Mouse (Mus musculus) spleen, adult 18-20 months (tissue): ENCODE measurements at regions not wholly inside any gene's neighbourhood (a gene's known extent, or its start where the extent isn't known, plus 50 kb on each side); places are given as distances from the start of the nearest gene placed in this dataset.

Source experiments
- DNase-seq, 2 experiments: peaks; one replicate each; pipeline ENCODE4 v3.0.0; 2022; ENCODE audit warnings: mixed read lengths in 2 of 2

DNA sequence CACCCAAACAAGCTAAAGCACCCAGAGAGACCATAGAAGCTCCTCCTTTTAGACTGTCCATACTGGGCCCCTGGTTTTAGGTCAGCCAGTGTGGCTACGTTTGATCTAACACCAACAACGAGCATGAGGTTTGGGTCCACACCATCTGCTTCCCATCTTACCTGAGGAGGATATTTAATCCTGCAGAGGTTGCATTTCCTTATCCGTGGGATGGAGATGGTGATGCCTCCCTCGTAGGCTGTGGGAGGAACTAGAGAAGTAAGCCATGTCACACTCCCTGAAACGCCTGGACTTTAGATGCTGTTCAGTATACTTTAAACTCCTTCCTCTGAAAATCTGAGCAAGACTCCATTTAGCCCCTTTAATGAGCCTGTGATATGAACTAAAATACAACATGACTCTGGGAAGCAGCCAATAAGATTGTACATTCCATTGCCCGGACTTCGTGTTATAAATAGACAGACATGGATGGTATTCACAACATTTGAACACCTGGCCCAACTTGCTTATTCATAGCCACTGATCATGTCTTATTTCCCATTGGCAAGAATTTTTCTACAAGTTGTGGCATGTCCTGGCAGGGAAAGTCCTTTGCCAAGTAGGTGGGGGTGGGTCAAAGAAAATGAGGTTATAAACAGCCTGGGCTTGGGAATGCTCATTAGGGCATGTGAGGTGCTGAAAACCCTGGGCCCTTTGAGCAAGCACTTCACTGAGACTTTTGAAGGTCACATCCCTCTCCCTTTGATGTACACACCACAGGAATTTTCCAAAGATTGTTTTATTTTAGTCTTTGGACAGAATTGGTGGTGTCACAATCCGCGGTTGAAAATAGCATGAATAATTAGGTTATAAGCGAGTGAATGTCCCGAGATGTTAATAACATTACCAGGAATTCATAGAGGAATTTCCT lies 89.7 kb upstream of the Pgrmc2 start:
- DNase-seq: no peak

DNA sequence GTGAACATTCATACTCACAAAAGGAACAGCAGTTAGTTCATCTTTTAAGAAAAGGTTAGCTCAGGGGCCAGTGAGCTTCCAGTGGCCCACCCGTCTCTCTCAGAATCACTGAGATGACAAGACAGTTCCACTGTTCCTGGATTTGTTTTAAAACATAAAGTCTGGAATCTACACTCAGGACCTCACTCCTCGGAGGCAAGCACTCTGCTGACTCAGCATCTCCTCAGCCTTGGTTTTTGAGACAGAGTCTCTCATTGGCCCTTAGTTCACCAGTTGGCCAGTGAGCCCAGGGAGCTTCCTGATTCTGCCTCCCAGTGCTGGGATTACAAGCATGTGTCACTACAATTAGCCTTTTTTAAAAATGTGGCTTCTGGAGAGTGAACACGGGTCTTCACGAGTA lies 88.9 kb upstream of the Pgrmc2 start:
- no peak for DNase-seq

DNA sequence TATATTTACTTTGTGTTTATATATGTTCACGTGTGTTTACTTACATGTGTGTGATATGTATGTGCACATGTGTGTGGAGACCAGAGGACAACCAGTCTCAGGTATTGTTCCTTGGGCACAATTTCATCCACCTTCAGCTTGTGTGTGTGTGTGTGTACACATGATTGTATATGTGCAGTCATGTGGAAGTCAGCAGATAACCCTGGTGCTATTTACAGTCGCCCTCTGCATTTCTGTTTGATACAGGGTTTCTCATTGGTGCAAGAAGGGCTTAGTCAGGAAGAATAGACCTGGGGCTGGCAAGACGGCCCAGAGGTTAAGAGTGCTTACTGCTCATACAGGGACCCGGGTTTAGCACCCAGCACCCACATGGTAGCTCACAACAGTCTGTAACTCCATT lies 88.5 kb upstream of the Pgrmc2 start:
- DNase-seq: no peak

DNA sequence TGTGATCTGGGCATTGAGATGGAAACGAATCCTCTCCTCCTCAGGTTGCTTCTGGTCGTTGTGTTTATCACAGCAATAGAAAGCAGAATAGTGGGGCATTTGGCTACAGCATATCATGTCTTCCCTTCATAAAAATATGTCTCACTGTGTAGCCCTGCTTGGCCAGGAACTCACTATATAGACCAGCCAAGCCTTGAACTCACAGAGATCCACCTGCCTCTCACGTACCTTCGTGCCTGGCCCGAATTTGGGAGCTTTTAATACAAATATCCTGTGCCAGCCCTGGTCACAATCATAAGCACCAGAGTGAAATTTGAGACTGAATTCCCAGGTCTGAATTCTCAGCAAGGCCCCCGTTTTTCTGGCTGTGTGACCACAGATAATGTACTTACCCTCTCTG lies 87.7 kb upstream of the Pgrmc2 start:
- DNase-seq: no peak

DNA sequence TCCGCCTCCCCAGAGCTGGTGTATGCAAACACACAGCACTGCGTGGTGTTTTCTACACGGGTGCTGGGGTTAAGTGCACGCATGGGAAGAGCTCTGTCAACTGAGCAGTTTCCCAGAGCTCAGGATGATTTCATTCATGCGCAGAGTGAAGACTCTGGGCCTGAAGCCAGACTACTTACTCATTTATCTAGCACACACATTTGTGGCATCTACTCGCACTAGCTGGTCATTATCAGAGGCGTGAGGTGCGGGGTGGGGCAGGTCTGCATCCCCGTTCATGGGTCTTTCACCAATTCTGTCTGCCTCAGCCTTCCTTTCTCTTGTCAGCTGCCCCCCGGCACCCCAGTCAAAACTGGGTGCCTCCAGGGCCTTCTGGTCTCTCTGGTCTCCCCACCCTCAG lies 86.6 kb upstream of the Pgrmc2 start:
- no peak for DNase-seq

DNA sequence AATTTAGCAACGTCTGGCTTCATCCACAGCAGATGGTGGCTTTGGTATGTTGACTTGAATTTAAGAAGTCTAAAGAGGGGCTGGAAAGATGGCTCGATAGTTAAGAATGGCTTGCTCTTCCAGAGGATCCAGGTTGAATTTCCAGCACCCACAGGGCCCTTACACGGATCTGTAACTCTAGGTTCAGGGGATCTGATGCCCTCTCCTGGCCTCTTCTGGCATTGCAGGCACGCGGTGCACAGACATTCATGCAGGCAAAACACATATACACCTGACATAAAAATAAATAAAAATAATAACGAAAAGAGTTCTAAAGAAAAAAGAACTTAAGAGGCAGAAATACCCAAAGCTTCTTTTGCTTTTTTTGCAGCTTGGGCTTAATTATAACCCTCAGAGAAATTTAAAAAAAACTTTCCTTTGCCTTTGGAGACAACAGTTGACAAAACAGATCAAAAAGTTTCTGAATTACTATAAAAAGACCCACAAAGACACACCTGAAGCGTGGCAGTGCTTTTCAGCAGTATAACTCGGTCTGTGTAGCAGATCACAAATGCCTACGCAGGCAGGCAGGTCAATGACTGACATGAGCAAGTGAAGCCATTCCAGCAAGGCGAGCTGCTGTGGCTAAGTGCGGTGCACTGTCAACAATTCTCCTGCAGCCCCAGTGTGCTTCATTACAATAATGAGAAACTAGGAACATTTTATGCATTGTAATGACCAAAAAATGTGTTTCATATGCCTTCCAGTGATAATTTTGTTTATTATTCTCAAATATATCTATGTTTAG lies 85.5 kb upstream of the Pgrmc2 start:
- DNase-seq: no peak

DNA sequence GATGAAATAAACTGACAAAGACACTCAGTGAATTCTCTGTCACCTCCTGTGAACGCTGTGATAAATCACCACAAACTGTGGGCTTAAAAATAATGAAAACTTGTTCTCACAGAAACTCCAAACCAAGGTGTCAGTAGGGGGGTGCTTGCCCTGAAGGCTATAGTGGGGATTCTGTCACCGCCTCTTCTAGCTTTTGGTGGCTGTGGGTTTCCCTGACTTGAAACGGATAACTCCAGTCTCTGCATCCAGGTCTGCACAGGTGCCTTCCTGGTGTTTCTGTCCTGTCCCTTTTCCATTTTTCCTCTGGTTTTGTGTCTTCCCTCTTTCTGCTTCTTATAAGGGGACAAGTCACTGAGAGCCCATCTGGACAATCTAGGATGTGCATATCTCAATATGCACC lies 84.6 kb upstream of the Pgrmc2 start:
- DNase-seq: no peak

DNA sequence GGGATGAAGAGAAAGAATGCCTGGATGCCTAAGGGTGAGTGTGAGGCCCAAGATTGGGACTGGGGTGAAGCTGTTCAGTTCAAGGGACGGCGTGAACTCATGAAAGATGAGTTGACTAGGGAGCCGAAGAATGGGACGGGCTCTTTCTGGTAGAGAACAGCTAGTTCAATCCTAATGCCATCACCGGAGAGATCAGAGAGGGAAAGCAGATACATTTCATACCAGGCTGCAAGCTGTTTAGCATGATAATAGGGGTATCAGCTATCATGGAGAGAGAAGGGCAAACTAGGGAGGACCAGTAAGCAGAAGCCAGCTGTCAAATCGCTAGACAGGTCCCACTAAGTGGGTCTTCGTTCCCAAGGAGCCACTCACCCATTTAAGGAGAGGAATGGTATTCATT lies 81.9 kb upstream of the Pgrmc2 start:
- DNase-seq: no peak

DNA sequence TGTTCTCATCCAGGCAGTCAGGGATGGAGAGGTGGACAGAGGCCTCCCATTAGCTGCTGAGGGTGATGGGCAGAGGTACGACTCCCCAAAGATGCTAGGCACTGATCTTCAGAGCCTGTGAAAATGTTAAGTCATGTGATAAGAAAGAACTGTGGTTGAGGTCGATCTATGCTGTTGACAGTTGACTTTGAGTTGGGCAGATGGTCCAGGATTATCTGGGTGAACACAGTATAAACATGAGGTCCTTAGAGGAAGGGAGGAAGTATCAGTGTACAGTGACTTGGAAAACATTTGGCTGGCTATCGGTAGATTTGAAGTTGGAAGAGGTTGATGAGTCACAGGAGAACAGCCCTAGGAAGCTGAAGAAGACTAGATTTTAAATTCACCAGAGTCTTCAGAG lies 80.9 kb upstream of the Pgrmc2 start:
- no peak for DNase-seq

DNA sequence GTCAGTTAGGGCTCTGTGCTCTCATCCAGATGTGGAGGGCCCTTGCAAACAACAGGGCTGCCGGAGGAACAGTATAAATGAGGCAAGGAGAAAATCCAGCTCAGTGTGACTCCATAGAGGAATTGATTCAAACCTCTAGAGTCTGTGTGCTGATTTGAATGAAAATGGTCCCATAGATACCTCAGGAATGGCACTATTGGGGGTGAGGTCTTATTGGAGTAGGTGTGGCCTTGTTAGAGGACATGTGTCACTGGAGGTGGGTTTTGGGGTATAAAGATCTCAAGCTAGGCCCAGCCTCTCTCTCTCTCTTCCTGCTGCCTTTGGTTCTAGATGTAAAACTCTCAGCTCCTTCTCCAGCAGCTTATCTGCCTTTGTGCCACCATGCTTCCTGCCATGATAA lies 79.7 kb upstream of the Pgrmc2 start:
- no peak for DNase-seq

DNA sequence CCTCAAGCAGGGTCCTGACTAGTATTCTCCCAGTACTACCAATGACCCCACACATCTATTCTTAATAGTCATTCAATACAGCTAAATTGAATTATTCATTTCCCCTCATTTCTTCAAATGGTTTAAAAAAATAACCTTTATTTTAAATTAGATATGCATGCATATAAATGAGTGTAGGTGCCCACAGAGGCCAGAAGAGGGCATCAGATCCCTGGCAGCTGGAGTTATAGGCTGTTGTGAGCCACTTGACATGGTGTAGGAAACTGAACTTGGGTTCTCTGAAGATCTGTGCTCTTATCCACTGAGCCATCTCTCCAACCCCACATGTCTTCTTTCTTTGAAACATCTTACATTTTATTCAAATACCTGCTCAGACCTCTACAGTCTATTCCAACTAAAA lies 77.8 kb upstream of the Pgrmc2 start:
- no peak for DNase-seq

DNA sequence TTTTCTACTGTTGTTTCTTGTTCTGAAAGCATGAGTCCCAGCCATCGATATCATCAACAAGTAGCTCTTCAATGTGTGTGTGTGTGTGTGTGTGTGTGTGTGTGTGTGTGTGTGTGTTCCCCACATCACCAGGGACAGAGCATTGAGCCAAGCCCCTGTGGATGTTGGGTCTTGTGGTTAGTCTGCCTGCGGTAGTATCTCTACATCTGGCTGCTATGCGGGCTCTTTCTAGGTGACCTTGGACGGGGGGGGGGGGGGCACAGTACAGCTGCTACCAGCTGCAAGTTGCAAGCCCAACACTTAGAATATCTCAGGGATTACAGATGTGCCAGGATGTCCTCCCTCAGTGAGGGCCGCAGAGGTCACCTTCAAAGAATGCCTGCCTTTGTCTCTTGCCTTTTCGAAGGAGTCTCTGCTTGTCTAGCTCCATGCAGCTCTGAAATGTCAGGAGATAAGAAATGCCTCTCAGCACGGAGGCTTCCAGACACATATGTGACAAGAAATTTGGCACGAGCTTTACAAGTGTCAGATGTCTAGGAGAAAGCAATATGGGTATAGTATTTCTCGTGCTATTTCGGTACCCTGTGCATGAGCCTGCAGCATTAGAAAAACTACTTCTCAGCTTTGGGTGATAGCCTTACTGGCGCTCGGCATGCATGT lies 75.6 kb upstream of the Pgrmc2 start:
- DNase-seq: no peak

DNA sequence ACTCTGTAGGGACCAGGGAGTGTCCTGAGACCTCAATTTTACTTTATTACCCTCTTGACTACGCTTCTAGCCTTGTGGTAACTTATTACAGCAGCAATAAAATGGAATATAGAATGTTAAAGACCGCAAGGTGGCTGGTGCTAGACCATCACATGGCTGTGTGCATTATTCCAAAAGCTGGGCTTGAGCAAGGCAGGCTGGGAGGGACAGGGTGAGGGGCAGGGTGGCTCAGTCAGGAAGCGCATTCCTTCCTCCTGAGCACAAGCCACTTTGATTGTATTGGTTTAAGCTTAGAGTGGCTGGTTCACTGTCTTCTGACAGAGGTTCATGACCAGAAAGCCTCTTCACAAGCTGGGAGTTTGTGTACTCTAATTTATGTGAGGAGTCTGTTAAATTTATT lies 74.6 kb upstream of the Pgrmc2 start:
- DNase-seq: no peak

DNA sequence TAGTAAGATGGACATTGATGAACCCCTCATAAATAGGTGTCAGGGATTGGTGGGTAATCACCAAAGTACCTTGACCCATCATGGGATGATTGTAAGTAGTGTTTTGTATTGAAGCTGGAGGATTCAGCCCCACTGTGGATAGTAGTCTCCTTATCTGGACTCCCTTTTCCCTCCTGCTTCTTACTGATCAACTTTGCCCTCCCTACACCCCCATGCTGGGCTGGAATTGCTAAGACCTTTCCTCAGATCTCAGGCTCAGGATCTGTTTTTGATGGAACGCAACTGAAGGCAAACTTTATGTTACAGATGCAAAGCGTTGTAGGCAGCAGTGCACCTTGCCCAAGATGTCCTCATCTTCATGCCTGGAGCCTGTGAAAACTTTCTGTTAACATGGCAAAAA lies 73.7 kb upstream of the Pgrmc2 start:
- no peak for DNase-seq

DNA sequence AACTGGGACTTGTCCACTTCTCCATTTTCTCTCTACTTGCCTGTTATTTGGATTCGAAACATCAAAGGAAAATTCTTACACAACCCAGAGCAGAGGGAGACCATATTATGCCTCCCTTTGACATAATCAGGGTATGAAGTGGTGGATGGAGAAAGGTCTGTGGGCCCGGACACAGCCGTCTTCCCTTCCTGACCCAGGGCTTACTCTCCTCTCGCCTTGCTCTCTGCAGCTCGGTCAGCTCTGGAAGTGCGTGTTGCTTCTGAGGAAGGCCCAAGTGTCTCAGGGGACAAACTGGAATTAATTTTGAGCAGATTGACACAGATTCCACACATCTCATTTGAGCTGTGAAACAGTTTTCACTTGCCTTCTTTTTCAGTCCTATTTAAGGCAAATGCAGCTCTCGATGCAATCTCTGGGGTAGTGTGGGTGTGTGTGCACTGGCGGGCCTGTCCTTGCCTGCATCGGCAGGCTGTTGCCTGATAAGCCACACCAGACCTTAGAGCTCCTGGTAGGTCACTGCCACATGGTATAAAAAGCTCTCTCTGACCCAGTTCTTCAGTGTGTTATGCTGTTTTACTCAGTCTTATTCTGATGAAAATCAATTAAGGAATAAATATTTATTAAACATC lies 72.4 kb upstream of the Pgrmc2 start:
- no peak for DNase-seq

DNA sequence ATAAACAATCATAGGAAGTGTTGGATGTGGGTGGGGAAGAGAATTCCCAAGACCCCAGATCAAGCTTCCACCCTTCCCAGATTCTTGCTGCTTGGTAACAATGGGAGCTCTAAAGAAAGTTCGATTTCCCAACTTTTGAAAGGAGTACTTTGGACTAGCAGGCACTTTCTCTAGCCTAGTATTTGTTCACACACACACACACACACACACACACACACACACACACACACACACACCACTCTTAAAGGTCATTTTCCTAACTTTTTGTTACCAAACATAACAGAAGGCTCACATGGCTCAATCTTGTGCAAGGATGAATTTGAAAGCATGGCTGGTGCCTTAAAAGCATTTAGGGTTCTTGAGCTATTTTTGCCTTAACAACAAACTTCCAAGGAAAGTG lies 71.6 kb upstream of the Pgrmc2 start:
- DNase-seq: no peak

DNA sequence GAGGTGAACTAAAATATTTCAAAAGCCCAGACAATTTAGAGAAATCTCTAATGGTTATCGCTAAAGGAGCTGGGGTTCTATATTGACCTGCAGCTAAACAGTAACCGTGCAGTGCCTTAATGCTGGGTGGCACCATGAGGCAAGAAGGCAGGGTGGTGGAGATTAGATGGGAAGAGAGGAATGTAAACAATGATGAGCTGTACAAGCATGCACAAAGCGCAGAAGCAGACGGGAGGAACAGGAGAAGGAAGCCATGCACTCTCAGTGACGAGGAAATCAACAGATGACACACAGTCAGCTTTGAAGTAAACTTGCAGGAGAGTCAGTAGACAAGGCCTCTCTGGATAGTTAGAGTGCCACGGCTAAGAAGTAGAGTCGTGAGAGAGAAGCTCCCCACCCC lies 69.1 kb upstream of the Pgrmc2 start:
- no peak for DNase-seq

DNA sequence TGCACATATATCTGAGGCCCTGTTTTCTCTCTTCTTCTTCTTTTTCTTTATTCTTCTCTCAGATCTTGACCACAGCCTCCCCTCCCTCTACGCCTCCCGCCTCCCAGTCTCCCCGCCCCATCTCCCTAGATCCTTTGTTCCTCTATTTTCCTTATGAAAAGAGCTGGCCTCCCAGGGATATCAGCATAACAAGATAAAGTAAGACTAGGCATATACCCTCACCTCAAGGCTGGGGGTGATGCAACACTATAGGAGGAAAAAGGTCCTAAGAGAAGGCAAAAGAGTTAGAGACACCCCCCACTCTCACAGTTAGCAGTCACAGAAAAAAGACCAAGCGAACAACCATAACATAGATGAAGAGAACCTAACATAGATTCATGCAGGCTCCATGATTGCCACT lies 57.5 kb upstream of the Pgrmc2 start:
- DNase-seq: no peak

DNA sequence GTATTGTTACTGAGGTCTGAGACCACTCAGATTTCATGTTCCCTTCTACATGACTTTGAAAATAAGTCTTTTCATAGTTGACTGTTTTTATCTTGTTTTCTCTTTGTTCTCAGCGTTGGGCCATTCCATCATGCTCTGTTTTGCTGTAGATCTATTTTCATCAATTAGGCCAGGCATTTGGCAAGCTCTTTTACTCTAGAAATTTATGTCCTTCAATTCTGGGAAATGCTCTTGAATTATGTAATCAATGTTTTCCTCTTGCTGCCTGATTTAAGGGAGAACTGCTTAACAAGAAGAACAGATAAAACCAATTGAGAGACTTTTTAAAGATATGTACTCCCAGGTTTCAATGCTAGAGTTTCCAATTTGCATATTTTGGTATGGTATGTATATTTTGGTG lies 55.1 kb upstream of the Pgrmc2 start:
- DNase-seq: no peak

DNA sequence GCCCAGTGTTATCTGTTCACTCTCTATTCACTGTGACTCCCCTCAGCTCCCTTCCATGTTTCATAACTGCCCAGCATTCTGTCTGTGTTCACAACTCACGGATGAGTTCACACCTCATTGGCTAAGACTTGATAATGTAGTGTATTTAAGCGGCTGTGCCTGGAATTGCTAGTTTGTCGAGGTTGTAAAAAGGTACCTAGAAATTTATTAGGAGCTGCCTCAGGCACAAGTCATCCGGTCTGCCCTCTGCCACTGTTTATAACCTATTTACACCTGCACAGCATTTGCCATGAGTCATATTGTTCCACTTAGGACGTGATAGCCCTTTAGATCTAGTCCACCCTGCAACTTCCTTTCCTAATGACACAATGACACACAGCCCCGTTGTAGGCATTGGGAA lies 50.0 kb upstream of the Pgrmc2 start:
- DNase-seq: no peak
